ENCODE assay signal across 12 mouse cellular contexts in genomic region chr1:88794926-88795325, GRCm38 (mm10).
DNase-seq lines count a peak whose midpoint lies in the region; TF ChIP-seq lines count a peak whose summit lies in the region.
"Had no signal": no experiment of that assay in that cellular context is flagged by ENCODE, and none has a peak within 500 bp of the region (broad histone marks: within the 10 kb centered on the region; RNA-seq: fewer than 3 reads in every experiment).

No protein-coding gene starts in this region.

- H3K4me3 ChIP-seq in thymus, adult 2 months (ENCODE audit: control insufficient read depth, insufficient read depth, low read length), result no peak overlapping the region
- H3K4me3 ChIP-seq: gastrocnemius, adult 2 months; liver, embryonic 15.5 days; midbrain, embryonic 12.5 days had no signal

- H3K4me1 ChIP-seq in thymus, adult 2 months (replicated peaks; ENCODE audit: control insufficient read depth, insufficient read depth, low read length), result no peaks in the 10 kb centered on the region
- H3K4me1 ChIP-seq: liver, embryonic 15.5 days had no signal

- intact Hi-C loops in heart, postnatal 10 days (cut with DNase I), result no loop called here

- no peak for TF ChIP-seq POLR2A in thymus, adult 2 months (IDR thresholded peaks at IDR 0.05; ENCODE audit: control insufficient read depth, extremely low read depth, insufficient read depth, low read length, poor library complexity)

- H3K27ac ChIP-seq in thymus, adult 2 months (ENCODE audit: control insufficient read depth, insufficient read depth, low read length), result no peak overlapping the region
- H3K27ac ChIP-seq: gastrocnemius, adult 2 months; liver, embryonic 15.5 days; midbrain, embryonic 12.5 days had no signal

- WGBS in thymus, adult 2 months, result 90% methylated on average over 10 of the region's 10 CpGs

- peak; percentile 12 for DNase-seq in urinary bladder, adult 18-20 months (ENCODE audit: low spot score in 2 of 2)
- no peak for DNase-seq in urinary bladder, postnatal 4 days (ENCODE audit: low spot score in 2 of 2)
- DNase-seq in cerebellum, postnatal 36 days, result peak; percentile 20 to 44
- peak; percentile 21 to 24 for DNase-seq in layer of hippocampus, postnatal 10 days (ENCODE audit: low spot score in 2 of 2)
- no peak for DNase-seq in heart, postnatal 10 days
- DNase-seq in thymus, postnatal 25 days, result no peak
- no peak for DNase-seq in thymus, adult 2 months
- DNase-seq: gastrocnemius, adult 2 months; kidney, postnatal 36 days; thymus, adult 18-20 months had no signal

- H3K27me3 ChIP-seq in thymus, adult 2 months (ENCODE audit: control insufficient read depth, insufficient read depth, low read length), result no peaks in the 10 kb centered on the region
- H3K27me3 ChIP-seq: liver, embryonic 15.5 days; midbrain, embryonic 12.5 days had no signal

- H3K36me3 ChIP-seq in thymus, adult 2 months (ENCODE audit: control insufficient read depth, insufficient read depth, low read length), result no peaks in the 10 kb centered on the region
- H3K36me3 ChIP-seq: liver, embryonic 15.5 days; midbrain, embryonic 12.5 days had no signal

- no peak for TF ChIP-seq CTCF in thymus, adult 2 months (IDR thresholded peaks at IDR 0.05; ENCODE audit: borderline replicate concordance, control insufficient read depth, extremely low read depth, insufficient read depth, low read length, poor library complexity)

Comparison
In these comparisons a context has a peak if more than half of its experiments do, and no peak if none do; other contexts are left out.
1. DNase-seq: peak in urinary bladder, adult 18-20 months (2 of 2), cerebellum, postnatal 36 days (2 of 2) and layer of hippocampus, postnatal 10 days (2 of 2); none in urinary bladder, postnatal 4 days (0 of 2), heart, postnatal 10 days (0 of 2), thymus, postnatal 25 days (single experiment) and thymus, adult 2 months (single experiment).